Mouse (Mus musculus) gastrocnemius, adult 18-20 months (tissue): ENCODE measurements around the gene Tal1. TPM values are rescaled to one million over a fixed set of nuclear protein-coding genes. Genes with fewer than 3 reads are reported as not detected.

Experiments
- DNase-seq: peaks from one replicate; pipeline ENCODE4 v3.0.0; 2021; ENCODE audit warnings: low spot score
- total RNA-seq, 2 experiments: library from RNA; stranded (reverse); gene quantifications; 2 replicates each; pipeline ENCODE4 v1.2.3; 2021

Tal1 gene
- total RNA-seq, 2 experiments from 2014 or later: 0.93 to 1.0 TPM

DNA sequence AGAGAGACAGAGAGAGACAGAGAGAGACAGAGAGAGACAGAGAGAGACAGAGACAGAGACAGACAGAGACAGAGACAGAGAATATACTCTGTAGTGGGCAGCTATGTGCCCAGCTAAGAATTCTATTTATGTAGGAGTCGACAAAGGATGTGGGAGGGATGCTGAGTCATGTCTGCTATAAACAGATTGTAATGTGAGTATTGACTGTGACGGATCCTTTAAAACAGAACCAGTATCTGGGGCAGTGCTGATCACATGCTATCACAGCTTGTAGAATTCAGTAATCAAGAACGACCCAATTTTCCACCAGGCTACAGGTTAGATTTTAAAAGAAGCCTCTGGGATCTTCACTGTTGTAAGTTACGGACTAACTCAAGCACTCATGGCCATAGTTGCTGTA is 47.3 kb downstream of the Tal1 start:
- DNase-seq: no peak

DNA sequence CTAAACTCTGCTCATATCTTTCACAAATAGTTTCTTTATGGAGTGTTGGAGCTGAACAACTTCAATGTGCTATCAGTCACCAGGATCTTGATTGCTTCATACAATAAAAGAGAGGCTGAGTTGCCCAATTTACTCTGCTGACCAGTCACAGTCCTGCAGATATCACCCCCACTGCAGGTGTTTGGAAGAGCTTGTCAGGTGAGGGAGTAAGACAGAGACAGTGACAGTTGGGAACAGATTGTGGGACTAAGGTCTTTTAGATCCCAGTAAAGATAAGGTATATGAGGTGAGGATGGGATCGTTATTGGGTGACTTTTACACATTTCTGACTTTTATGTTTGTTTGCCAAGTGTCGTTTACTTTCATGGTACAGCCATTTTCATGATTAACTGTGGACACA is 54.9 kb downstream of the Tal1 start:
- no peak for DNase-seq

DNA sequence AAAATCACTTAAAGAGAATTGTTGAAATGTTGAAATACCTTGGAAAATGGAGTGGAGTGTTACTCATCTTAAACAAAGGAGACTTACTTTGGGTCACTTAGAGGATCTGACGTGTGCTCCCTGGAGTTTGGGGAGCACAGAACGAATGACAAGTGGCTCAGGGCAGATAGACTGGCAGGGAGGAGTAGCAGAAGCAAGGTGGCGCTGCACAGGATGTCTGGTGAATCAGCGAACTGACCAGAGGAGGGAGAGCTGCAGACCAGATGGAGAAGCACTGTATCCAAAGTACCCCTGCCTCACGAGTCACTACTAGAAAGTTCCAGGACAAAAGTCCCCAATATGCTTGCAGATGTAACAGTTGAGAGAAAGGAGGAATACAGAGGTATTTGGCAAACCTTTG is 57.0 kb downstream of the Tal1 start:
- DNase-seq: no peak

DNA sequence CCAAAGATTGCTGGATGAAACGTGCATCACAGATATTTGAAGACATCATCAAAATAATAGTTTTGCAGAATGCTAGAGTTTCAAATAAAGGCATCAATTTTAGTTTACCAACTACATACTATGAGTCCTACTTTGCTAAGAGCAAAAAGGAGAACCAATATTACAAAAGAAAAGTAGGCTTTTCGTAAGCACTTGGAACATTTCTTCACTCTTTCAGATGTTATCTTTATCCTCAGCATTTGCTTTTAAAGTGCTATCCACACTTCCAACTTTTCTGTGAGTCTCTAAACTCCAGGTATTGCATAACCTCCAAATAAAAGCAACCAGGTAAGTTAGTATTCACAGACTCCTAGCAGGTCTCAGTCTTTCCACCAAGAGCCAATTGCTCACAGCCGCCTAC is 63.4 kb downstream of the Tal1 start:
- no peak for DNase-seq

DNA sequence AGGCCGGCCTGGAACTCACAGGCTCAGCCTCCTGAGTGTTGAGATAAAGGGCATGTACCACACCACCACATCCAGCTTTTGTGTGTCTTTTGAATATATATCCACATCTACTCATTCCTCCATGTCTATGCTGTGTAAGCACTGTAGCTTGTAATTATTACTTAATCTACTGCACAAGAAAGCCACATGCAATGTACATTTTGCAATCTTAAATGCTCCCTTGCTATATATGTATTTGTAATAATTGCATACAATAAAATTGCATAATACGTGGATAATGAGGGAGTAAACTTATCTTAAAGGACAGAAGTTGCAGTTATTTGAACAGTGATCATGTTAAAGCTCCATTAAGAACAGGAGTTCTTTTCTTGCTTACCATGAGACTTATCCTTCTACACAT is 64.9 kb downstream of the Tal1 start:
- DNase-seq: no peak

Other genes starting within 250 kb of the Tal1 start
- gene Gm12830, start 234.7 kb upstream of the Tal1 start, total RNA-seq: not detected
- gene Foxd2, start 147.6 kb upstream of the Tal1 start, total RNA-seq: under 1 TPM in 1 of 2 experiments, not detected in 1; 0.24 TPM
- not detected for gene Foxe3, start 130.4 kb upstream of the Tal1 start, total RNA-seq
- 10 to 100 TPM; 16.9 to 17.1 TPM for gene Cmpk1, start 69.2 kb upstream of the Tal1 start, total RNA-seq
- not detected for gene Stil, start 56.3 kb upstream of the Tal1 start, total RNA-seq
- not detected for gene Pdzk1ip1, start 32.3 kb downstream of the Tal1 start, total RNA-seq
- gene Cyp4x1, start 77.9 kb downstream of the Tal1 start, total RNA-seq: not detected
- gene Cyp4a29, start 185.7 kb downstream of the Tal1 start, total RNA-seq: not detected
- gene Cyp4a12a, start 242.6 kb downstream of the Tal1 start, total RNA-seq: under 1 TPM in 1 of 2 experiments, not detected in 1; 0.17 TPM